Mouse (Mus musculus) gastrocnemius, postnatal 14 days (tissue): ENCODE data around the gene Gm17606. TPM values are rescaled to one million over a fixed set of nuclear protein-coding genes. Genes with fewer than 3 reads are reported as not detected.
A peak's percentile ranks its signal among the peaks of the same experiment; 100 is the strongest.

Experiments used
- DNase-seq: peaks from one replicate; pipeline ENCODE4 v3.0.0; 2021; ENCODE audit warnings: mixed read lengths
- intact Hi-C: fragments of 180-260 bp; cut with DNase I; formaldehyde crosslinking; loops from one replicate; pipeline ENCODE4 v1.15.1; 2025; ENCODE audit warnings: low total_unique reads
- total RNA-seq, 2 experiments: library from RNA; stranded (reverse); gene quantifications; 2 replicates each; pipeline ENCODE4 v1.2.3; 2021

Gene Gm17606
- total RNA-seq, 2 experiments from 2014 or later: not detected

- peak; percentile 80 for DNase-seq
- intact Hi-C loops: loop anchor here (5.0 kb wide), 1 partner anchor 51 kb away; no protein-coding TSS in a partner anchor
Observed at GRCm38 (mm10) chr14:54650621-54651454, 10.1 kb downstream of the Gm17606 start.

GRCm38 (mm10) chr14:54651556-54651955, 10.8 kb downstream of the Gm17606 start:
- no peak for DNase-seq
- intact Hi-C loops: loop anchor here (5.0 kb wide), 1 partner anchor 51 kb away; no protein-coding TSS in a partner anchor

- intact Hi-C loops: loop anchor here (5.0 kb wide), 1 partner anchor 50 kb away; no protein-coding TSS in a partner anchor
Observed at GRCm38 (mm10) chr14:54652787-54653186, 12.0 kb downstream of the Gm17606 start.

GRCm38 (mm10) chr14:54653496-54653895, 12.7 kb downstream of the Gm17606 start:
- intact Hi-C loops: loop anchor here (5.0 kb wide), 1 partner anchor 49 kb away; no protein-coding TSS in a partner anchor

More at GRCm38 (mm10) chr14:54652787-54653186, 12.0 kb downstream of the Gm17606 start:
- no peak for DNase-seq

GRCm38 (mm10) chr14:54660009-54660408, 19.3 kb downstream of the Gm17606 start:
- intact Hi-C loops: no loop called here
- DNase-seq: no peak

More at GRCm38 (mm10) chr14:54653496-54653895, 12.7 kb downstream of the Gm17606 start:
- DNase-seq: peak; percentile 86

- intact Hi-C loops: no loop called here
- no peak for DNase-seq
Observed at GRCm38 (mm10) chr14:54664477-54665222, 23.9 kb downstream of the Gm17606 start.

- intact Hi-C loops: no loop called here
- peak; percentile 41 for DNase-seq
Observed at GRCm38 (mm10) chr14:54669381-54669780, 28.6 kb downstream of the Gm17606 start.

- intact Hi-C loops: no loop called here
- DNase-seq: no peak
Observed at GRCm38 (mm10) chr14:54674317-54674716, 33.6 kb downstream of the Gm17606 start.

GRCm38 (mm10) chr14:54676290-54676689, 35.5 kb downstream of the Gm17606 start:
- intact Hi-C loops: no loop called here
- no peak for DNase-seq

GRCm38 (mm10) chr14:54678657-54679304, 38.0 kb downstream of the Gm17606 start:
- intact Hi-C loops: no loop called here
- no peak for DNase-seq

- intact Hi-C loops: no loop called here
- no peak for DNase-seq
Observed at GRCm38 (mm10) chr14:54682396-54682795, 41.6 kb downstream of the Gm17606 start.

- no peak for DNase-seq
- intact Hi-C loops: no loop called here
Observed at GRCm38 (mm10) chr14:54685471-54685870, 44.7 kb downstream of the Gm17606 start.

- intact Hi-C loops: no loop called here
Observed at GRCm38 (mm10) chr14:54686063-54686521, 45.3 kb downstream of the Gm17606 start, which contains the start of gene 1700123O20Rik. TSS of gene 1700123O20Rik (plus strand) at chr14:54686216.

GRCm38 (mm10) chr14:54686522-54687143, 45.9 kb downstream of the Gm17606 start, which contains the start of gene Acin1:
TSS of gene Acin1 (minus strand) at chr14:54686931.
- intact Hi-C loops: no loop called here
- peak; percentile 100 for DNase-seq

More at GRCm38 (mm10) chr14:54686063-54686521, 45.3 kb downstream of the Gm17606 start, which contains the start of gene 1700123O20Rik:
- peak; percentile 76 for DNase-seq

- no peak for DNase-seq
- intact Hi-C loops: no loop called here
Observed at GRCm38 (mm10) chr14:54687251-54687650, 46.5 kb downstream of the Gm17606 start.

GRCm38 (mm10) chr14:54695042-54695441, 54.3 kb downstream of the Gm17606 start:
- no peak for DNase-seq
- intact Hi-C loops: no loop called here

- no peak for DNase-seq
- intact Hi-C loops: no loop called here
Observed at GRCm38 (mm10) chr14:54696752-54697151, 56.0 kb downstream of the Gm17606 start.
